Mouse (Mus musculus): ENCODE measurements around the gene Zbtb18. TPM values are rescaled to one million over a fixed set of nuclear protein-coding genes. Genes with fewer than 3 reads are reported as not detected.
"Not testable (repeated sequence)": the region's sequence is repeated elsewhere in the genome, so short reads cannot be mapped to it uniquely, and the experiment has no call there.

Zbtb18 gene
- polyA plus RNA-seq, 1 experiment from 2014 or later, result 10.7 TPM

DNA sequence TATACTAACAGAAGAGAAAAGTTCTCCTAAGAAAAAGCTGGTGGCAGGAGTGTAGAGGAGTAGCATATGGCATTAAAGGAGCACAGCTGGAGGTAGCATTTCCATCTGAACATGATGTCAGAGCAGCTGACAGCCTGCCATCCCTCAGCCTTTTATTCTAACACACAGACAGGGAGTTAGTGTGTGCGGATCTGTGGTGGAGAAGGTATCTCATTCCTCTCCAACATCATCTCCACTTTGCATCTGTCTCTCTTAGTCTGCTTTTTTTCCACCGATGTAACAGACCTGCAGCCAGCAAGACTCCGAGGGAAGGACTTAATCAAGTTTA is 2.3 kb downstream of the Zbtb18 start:
- peaks cover 43% of the 10 kb centered on the region for H3K4me1 ChIP-seq (ENCODE audit: control insufficient read depth, insufficient read depth, low read length)
- ATAC-seq (ENCODE audit: low FRiP score), result no peak

GRCm38 (mm10) chr1:177444941-177445340 is 2.8 kb downstream of the Zbtb18 start:
- Histone ChIP-seq H3K4me2 (peak overlapping the region; percentile 85), H3K4me1 (ENCODE audit: control insufficient read depth, insufficient read depth, low read length) (peaks cover 46% of the 10 kb centered on the region), H3K27me3 (ENCODE audit: control insufficient read depth, insufficient read depth, low read length) (no peaks in the 10 kb centered on the region), H3K27ac (ENCODE audit: low read depth, low read length) (peak overlapping the region; percentile 98), H3K36me3 (ENCODE audit: control insufficient read depth, insufficient read depth, low read length) (peaks cover 8% of the 10 kb centered on the region), H3K4me3 (ENCODE audit: low read depth, low read length) (peak overlapping the region; percentile 96), H3K9me3 (ENCODE audit: control insufficient read depth, low read length) (no peaks in the 10 kb centered on the region), H3K9ac (ENCODE audit: low read length) (peak overlapping the region; percentile 99)
- DNase-seq (ENCODE audit: low spot score, missing footprints) (peak; percentile 91), ATAC-seq (ENCODE audit: low FRiP score) (no peak)
- 14% methylated on average over 5 of the region's 5 CpGs for WGBS

More for the DNA sequence above, 2.3 kb downstream of the Zbtb18 start:
- Histone ChIP-seq H3K4me2 (peak overlapping the region; percentile 85), H3K9me3 (ENCODE audit: control insufficient read depth, low read length) (no peaks in the 10 kb centered on the region), H3K27me3 (ENCODE audit: control insufficient read depth, insufficient read depth, low read length) (no peaks in the 10 kb centered on the region), H3K36me3 (ENCODE audit: control insufficient read depth, insufficient read depth, low read length) (peaks cover 8% of the 10 kb centered on the region), H3K4me3 (ENCODE audit: low read depth, low read length) (peak overlapping the region; percentile 96), H3K27ac (ENCODE audit: low read depth, low read length) (peak overlapping the region; percentile 98), H3K9ac (ENCODE audit: low read length) (peak overlapping the region; percentile 99)
- 5% methylated on average over 3 of the region's 3 CpGs for WGBS
- DNase-seq (ENCODE audit: low spot score, missing footprints), result peak; percentile 91

DNA sequence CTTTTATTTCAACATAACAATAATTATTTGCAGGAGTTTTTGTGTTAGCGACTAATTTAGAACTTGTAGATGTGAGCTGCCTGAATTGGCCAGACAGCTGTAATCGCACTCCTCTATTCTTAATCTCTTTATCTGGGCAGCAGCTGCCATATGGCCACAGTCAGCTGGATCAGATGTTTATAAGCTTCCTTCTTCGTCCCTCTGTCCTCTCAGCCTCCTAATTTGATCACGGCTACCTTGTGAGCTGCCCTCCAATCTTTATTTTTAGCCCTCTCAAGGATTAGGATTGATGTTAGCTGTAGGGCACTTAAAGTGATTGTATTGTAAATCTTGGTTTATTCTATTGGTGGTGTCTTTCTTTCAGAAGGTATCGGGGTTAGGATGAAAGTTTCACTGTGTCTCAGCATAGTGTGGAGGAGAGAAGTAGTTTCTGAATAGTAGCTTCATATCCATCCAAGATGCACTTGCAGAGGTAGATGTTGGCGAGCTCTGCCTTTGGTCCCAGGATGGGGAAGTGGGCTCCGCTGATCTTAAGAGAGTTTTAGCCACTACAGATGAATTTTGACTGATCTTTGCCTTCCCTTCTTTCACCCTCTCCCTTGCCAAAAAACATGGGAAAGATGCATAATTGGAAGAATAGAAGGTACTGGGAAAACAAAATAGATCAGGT is 3.4 kb downstream of the Zbtb18 start:
- Histone ChIP-seq H3K9me3 (ENCODE audit: control insufficient read depth, low read length) (no peaks in the 10 kb centered on the region), H3K27me3 (ENCODE audit: control insufficient read depth, insufficient read depth, low read length) (no peaks in the 10 kb centered on the region), H3K4me1 (ENCODE audit: control insufficient read depth, insufficient read depth, low read length) (peaks cover 46% of the 10 kb centered on the region), H3K9ac (ENCODE audit: low read length) (peak overlapping the region; percentile 99), H3K27ac (ENCODE audit: low read depth, low read length) (peak overlapping the region; percentile 98), H3K4me2 (peak overlapping the region; percentile 85), H3K4me3 (ENCODE audit: low read depth, low read length) (peak overlapping the region; percentile 96), H3K36me3 (ENCODE audit: control insufficient read depth, insufficient read depth, low read length) (peaks cover 8% of the 10 kb centered on the region)
- peak; percentile 92 for DNase-seq (ENCODE audit: low spot score, missing footprints)
- no peak for ATAC-seq (ENCODE audit: low FRiP score)
- WGBS, result 19% methylated on average over 7 of the region's 7 CpGs

- peak overlapping the region; percentile 82 for H3K27ac ChIP-seq (ENCODE audit: low read depth, low read length)
- H3K4me1 ChIP-seq (ENCODE audit: control insufficient read depth, insufficient read depth, low read length), result peaks cover 56% of the 10 kb centered on the region
- no peaks in the 10 kb centered on the region for H3K9me3 ChIP-seq (ENCODE audit: control insufficient read depth, low read length)
- H3K9ac ChIP-seq (ENCODE audit: low read length), result peak overlapping the region; percentile 55
- H3K27me3 ChIP-seq (ENCODE audit: control insufficient read depth, insufficient read depth, low read length), result no peaks in the 10 kb centered on the region
- DNase-seq (ENCODE audit: low spot score, missing footprints), result peak; percentile 93
- H3K36me3 ChIP-seq (ENCODE audit: control insufficient read depth, insufficient read depth, low read length), result peaks cover 8% of the 10 kb centered on the region
- peak overlapping the region; percentile 85 for H3K4me2 ChIP-seq
- peak overlapping the region; percentile 96 for H3K4me3 ChIP-seq (ENCODE audit: low read depth, low read length)
- peak; percentile 13; the same call in 1 of the 2 replicates for ATAC-seq (ENCODE audit: low FRiP score)
- WGBS, result 13% methylated on average over 9 of the region's 9 CpGs
Observed at GRCm38 (mm10) chr1:177447086-177447485, 4.9 kb downstream of the Zbtb18 start.

GRCm38 (mm10) chr1:177447541-177448111 is 5.5 kb downstream of the Zbtb18 start:
- 0 out of 2 replicates have a peak, but pooled peaks have one; percentile 12 for ATAC-seq (ENCODE audit: low FRiP score)

DNA sequence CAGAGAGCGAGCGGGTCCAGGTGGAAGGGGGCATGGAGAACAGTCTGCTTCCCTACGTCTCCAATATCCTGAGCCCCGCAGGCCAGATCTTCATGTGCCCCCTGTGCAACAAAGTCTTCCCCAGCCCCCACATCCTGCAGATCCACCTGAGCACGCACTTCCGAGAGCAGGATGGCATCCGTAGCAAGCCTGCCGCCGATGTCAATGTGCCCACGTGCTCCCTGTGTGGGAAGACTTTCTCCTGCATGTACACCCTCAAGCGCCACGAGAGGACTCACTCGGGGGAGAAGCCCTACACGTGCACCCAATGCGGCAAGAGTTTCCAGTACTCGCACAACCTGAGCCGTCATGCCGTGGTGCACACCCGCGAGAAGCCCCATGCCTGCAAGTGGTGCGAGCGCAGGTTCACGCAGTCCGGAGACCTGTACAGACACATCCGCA is 6.0 kb downstream of the Zbtb18 start:
- DNase-seq (ENCODE audit: low spot score, missing footprints), result peak; percentile 89

More at GRCm38 (mm10) chr1:177447541-177448111, 5.5 kb downstream of the Zbtb18 start:
- Histone ChIP-seq H3K27ac (ENCODE audit: low read depth, low read length) (peak overlapping the region; percentile 82), H3K27me3 (ENCODE audit: control insufficient read depth, insufficient read depth, low read length) (no peaks in the 10 kb centered on the region), H3K4me3 (ENCODE audit: low read depth, low read length) (peak overlapping the region; percentile 96), H3K4me2 (peak overlapping the region; percentile 85), H3K9ac (ENCODE audit: low read length) (peak overlapping the region; percentile 55), H3K36me3 (ENCODE audit: control insufficient read depth, insufficient read depth, low read length) (peaks cover 8% of the 10 kb centered on the region), H3K9me3 (ENCODE audit: control insufficient read depth, low read length) (no peaks in the 10 kb centered on the region), H3K4me1 (ENCODE audit: control insufficient read depth, insufficient read depth, low read length) (peaks cover 56% of the 10 kb centered on the region)
- 36% methylated on average over 12 of the region's 12 CpGs for WGBS
- peak; percentile 91 for DNase-seq (ENCODE audit: low spot score, missing footprints)

DNA sequence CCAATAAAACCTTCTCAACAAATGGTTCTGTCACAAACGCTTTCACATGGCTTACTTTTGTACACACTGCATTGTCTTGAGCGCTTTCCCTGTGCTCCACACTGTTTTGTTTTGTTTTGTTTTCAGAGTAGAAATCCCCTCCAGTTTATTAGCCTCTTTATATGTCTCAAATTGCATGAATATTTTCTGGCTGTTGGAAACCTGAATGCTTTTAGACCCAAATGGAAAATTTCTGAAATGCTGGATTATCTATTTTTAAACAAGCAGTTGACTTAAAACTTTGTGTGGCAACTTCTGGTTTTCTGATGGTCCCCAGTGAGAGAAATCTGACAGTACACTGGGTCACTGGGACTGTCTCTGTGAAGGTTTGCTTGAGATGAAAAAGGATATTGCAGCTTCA is 6.8 kb downstream of the Zbtb18 start:
- Histone ChIP-seq H3K27me3 (ENCODE audit: control insufficient read depth, insufficient read depth, low read length) (no peaks in the 10 kb centered on the region), H3K4me3 (ENCODE audit: low read depth, low read length) (peak overlapping the region; percentile 9), H3K9ac (ENCODE audit: low read length) (peak overlapping the region; percentile 20; the same call in 1 of the 2 replicates), H3K4me2 (peak overlapping the region; percentile 85), H3K9me3 (ENCODE audit: control insufficient read depth, low read length) (no peaks in the 10 kb centered on the region), H3K27ac (ENCODE audit: low read depth, low read length) (no peak overlapping the region), H3K4me1 (ENCODE audit: control insufficient read depth, insufficient read depth, low read length) (peaks cover 57% of the 10 kb centered on the region), H3K36me3 (ENCODE audit: control insufficient read depth, insufficient read depth, low read length) (peaks cover 8% of the 10 kb centered on the region)
- ATAC-seq (ENCODE audit: low FRiP score) (no peak), DNase-seq (ENCODE audit: low spot score, missing footprints) (peak; percentile 90)
- WGBS, result 35% methylated on average over 2 of the region's 2 CpGs

More for the DNA sequence above, 6.0 kb downstream of the Zbtb18 start:
- H3K27me3 ChIP-seq (ENCODE audit: control insufficient read depth, insufficient read depth, low read length), result no peaks in the 10 kb centered on the region
- WGBS, result 88% methylated on average over 25 of the region's 25 CpGs
- H3K4me3 ChIP-seq (ENCODE audit: low read depth, low read length), result peak overlapping the region; percentile 96
- 0 out of 2 replicates have a peak, but pooled peaks have one; percentile 3 for ATAC-seq (ENCODE audit: low FRiP score)
- peaks cover 8% of the 10 kb centered on the region for H3K36me3 ChIP-seq (ENCODE audit: control insufficient read depth, insufficient read depth, low read length)
- H3K4me1 ChIP-seq (ENCODE audit: control insufficient read depth, insufficient read depth, low read length), result peaks cover 56% of the 10 kb centered on the region
- no peaks in the 10 kb centered on the region for H3K9me3 ChIP-seq (ENCODE audit: control insufficient read depth, low read length)
- peak overlapping the region; percentile 85 for H3K4me2 ChIP-seq
- H3K9ac ChIP-seq (ENCODE audit: low read length), result peak overlapping the region; percentile 55
- H3K27ac ChIP-seq (ENCODE audit: low read depth, low read length), result peak overlapping the region; percentile 82

DNA sequence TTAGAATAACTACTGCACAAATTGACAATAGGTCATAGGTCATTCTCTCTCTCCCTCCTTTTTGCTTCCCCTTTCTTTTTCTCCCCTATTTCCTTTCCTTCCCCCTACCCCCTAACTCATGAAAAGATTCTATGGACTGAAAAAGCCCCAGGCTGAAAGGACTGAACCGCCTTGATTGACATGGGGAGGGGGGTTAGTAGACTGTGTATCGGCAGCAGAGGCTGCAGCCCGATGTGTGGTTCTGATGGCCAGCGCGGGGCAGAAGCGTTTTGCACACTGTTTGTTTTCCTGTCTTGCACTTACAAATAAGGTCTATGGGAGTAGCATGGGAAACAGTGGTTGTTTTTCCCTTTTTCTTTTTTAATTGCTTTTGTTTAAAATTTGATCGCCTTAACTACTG is 7.7 kb downstream of the Zbtb18 start:
- H3K9ac ChIP-seq (ENCODE audit: low read length); H3K9me3 ChIP-seq (ENCODE audit: control insufficient read depth, low read length); H3K36me3 ChIP-seq (ENCODE audit: control insufficient read depth, insufficient read depth, low read length); H3K27me3 ChIP-seq (ENCODE audit: control insufficient read depth, insufficient read depth, low read length); H3K27ac ChIP-seq (ENCODE audit: low read depth, low read length): not testable (repeated sequence)
- H3K4me1 ChIP-seq (ENCODE audit: control insufficient read depth, insufficient read depth, low read length), result peaks cover 51% of the 10 kb centered on the region
- peak; percentile 84 for DNase-seq (ENCODE audit: low spot score, missing footprints)
- H3K4me3 ChIP-seq (ENCODE audit: low read depth, low read length), result peak overlapping the region; percentile 10; the same call in 1 of the 2 replicates
- H3K4me2 ChIP-seq, result peak overlapping the region; percentile 36
- ATAC-seq (ENCODE audit: low FRiP score), result peak; percentile 48; the same call in 1 of the 2 replicates
- 17% methylated on average over 7 of the region's 7 CpGs for WGBS

DNA sequence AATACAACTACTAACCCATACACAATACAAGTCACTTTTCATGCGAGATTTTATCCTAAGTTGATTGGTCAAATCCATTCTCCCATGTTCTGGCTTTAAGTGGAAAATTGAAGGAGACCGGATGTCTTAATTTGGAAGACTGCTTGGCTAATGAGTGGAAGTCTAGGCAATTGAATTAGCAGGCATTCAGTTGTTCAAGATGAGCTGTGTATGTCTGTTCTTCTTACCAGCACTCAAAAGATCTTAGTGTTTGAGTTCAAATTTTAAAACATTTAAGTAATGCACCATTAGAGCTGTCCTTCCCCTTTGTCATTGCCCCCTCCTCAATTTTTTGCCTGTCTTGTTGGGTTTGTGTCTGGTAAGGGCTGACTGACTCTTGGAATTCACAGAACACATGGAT is 8.9 kb downstream of the Zbtb18 start:
- H3K27me3 ChIP-seq (ENCODE audit: control insufficient read depth, insufficient read depth, low read length), result no peaks in the 10 kb centered on the region
- peaks cover 8% of the 10 kb centered on the region for H3K36me3 ChIP-seq (ENCODE audit: control insufficient read depth, insufficient read depth, low read length)
- no peak for ATAC-seq (ENCODE audit: low FRiP score)
- no peaks in the 10 kb centered on the region for H3K9me3 ChIP-seq (ENCODE audit: control insufficient read depth, low read length)
- no peak overlapping the region for H3K9ac ChIP-seq (ENCODE audit: low read length)
- H3K4me1 ChIP-seq (ENCODE audit: control insufficient read depth, insufficient read depth, low read length), result peaks cover 45% of the 10 kb centered on the region
- WGBS, result 65% methylated on average over 2 of the region's 2 CpGs
- DNase-seq (ENCODE audit: low spot score, missing footprints), result peak; percentile 82
- H3K27ac ChIP-seq (ENCODE audit: low read depth, low read length), result no peak overlapping the region
- no peak overlapping the region for H3K4me2 ChIP-seq
- no peak overlapping the region for H3K4me3 ChIP-seq (ENCODE audit: low read depth, low read length)
